Mouse (Mus musculus) heart, embryonic 10.5 days (tissue): ENCODE results near the gene Sebox. TPM values are rescaled to one million over a fixed set of nuclear protein-coding genes. Genes with fewer than 3 reads are reported as not detected.

Source experiments
- DNase-seq: peaks from one replicate; pipeline ENCODE4 v3.0.0-alpha.2; 2017; ENCODE audit warnings: low spot score
- H3K27ac ChIP-seq: fragments of 300-500 bp; sonication (generic); 2 replicates; pipeline ENCODE4 v1.5.1; 2016; ENCODE audit warnings: mild to moderate bottlenecking
- H3K27me3 ChIP-seq: fragments of 300-500 bp; sonication (generic); 2 replicates; pipeline ENCODE4 v1.6.1; 2016; ENCODE audit warnings: mild to moderate bottlenecking; ENCODE audit not compliant: poor library complexity, insufficient read depth, severe bottlenecking
- H3K36me3 ChIP-seq: fragments of 300-500 bp; sonication (generic); 2 replicates; pipeline ENCODE4 v1.6.1; 2016; ENCODE audit warnings: mild to moderate bottlenecking, moderate library complexity
- H3K4me1 ChIP-seq: fragments of 300-500 bp; sonication (generic); 2 replicates; pipeline ENCODE4 v1.6.1; 2016; ENCODE audit warnings: mild to moderate bottlenecking
- H3K4me3 ChIP-seq: fragments of 300-500 bp; sonication (generic); 2 replicates; pipeline ENCODE4 v1.5.1; 2016; ENCODE audit warnings: mild to moderate bottlenecking, moderate library complexity
- H3K9me3 ChIP-seq: fragments of 300-500 bp; sonication (generic); 2 replicates; pipeline ENCODE4 v1.6.1; 2016; ENCODE audit warnings: mild to moderate bottlenecking, moderate library complexity
- WGBS: fragments of 180-500 bp; shearing (Covaris S2); methylation state at CpG from one replicate; pipeline ENCODE4 v1.1.7; 2016; 5-methylcytosine and 5-hydroxymethylcytosine counted together
- polyA plus RNA-seq: library from polyadenylated mRNA; unstranded; fragments of >200 nt; fragmentation: Nextera tagmentation; extraction: Ambion mirVana; gene quantifications from 2 replicates; pipeline ENCODE4 v1.2.1, GENCODE M21; 2016

Gene Sebox
- polyA plus RNA-seq, 1 experiment from 2014 or later, result not detected

DNA sequence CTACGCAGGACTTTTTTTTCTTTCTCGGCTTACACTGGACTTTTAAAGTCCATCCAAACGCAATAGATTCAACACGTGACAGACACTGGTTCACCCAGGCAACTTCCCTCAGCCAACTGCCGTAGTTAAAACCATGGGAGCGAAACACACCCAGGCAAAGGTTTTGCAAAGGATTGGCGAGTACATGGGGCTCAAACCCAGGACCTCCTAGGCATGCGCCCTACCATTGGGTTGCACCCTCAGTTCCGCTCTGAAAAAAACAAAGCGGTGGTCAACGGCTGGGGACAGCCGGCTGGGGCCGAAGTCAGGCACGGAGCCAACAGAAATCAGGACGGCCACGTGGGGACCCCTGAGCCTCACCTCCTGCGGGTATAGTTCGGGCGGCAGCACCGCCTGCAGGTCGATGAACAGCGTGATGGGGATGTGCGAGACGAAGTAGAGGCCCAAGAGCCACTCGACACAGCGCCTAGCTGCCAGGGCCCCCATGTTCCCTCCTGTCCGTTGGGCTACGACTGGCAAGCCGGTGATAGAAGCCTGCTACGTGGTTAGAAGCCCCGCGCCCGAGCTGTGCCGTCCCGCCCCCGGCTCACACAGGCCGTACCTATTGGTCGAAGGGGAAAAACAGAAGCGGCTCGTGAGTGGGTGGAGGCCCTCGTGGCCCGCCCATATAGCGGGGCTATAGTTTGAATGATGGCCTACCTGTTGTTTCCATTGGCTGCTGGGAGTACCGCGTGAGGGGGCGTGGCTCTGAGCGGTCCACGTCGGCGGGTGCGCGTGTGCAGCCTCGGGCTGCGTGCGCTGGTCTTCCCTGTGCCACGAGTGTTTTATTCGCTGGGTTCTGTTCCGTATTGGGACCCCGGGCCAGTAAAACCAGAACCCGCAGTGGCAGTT, 47.2 kb downstream of the Sebox start, which contains the start of gene Tmem97:
Gene Tmem97, minus strand, starts transcription at position 610 of the 891 bp plus-strand sequence.
- no peaks in the 10 kb centered on the region for H3K9me3 ChIP-seq
- no peaks in the 10 kb centered on the region for H3K27me3 ChIP-seq
- peak within 1 kb of the TSS; percentile 80 for H3K4me3 ChIP-seq
- DNase-seq, result peak; percentile 99
- under 1% methylated on average over 60 of the region's 60 CpGs for WGBS
- H3K36me3 ChIP-seq, result peaks cover 3% of the 10 kb centered on the region; the same call in 1 of the 2 replicates
- peaks cover 29% of the 10 kb centered on the region for H3K4me1 ChIP-seq
- peak within 1 kb of the TSS; percentile 94 for H3K27ac ChIP-seq

DNA sequence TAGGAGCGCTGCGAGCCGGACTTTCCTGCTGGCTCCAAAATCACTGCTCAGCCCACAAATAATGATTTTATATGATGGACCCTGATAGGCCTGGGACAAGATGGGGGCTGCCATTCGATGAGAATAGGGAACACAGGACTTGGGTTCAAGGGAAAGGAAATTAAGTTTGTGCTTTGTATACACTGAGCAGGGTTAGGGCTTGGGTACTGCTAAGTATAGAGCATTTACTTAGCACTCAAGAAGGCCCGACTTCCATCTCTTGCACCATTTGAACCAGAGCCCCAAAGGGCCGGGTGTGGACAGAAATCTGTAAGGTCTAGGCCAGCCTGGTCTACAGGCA, 47.8 kb downstream of the Sebox start:
- DNase-seq, result no peak
- Histone ChIP-seq H3K4me1 (peaks cover 35% of the 10 kb centered on the region), H3K4me3 (peak overlapping the region; percentile 80), H3K9me3 (no peaks in the 10 kb centered on the region), H3K27me3 (no peaks in the 10 kb centered on the region), H3K27ac (peak overlapping the region; percentile 94), H3K36me3 (no peaks in the 10 kb centered on the region)
- 38% methylated on average over 6 of the region's 6 CpGs for WGBS

Other genes starting within 250 kb of the Sebox start
- gene 2610507B11Rik, start 241.7 kb upstream of the Sebox start, polyA plus RNA-seq, result 69.3 and 76.7 TPM in 2 replicates
- gene BC030499, start 212.6 kb upstream of the Sebox start, polyA plus RNA-seq, result 0.23 and 0.69 TPM in 2 replicates
- 39.1 and 39.3 TPM in 2 replicates for gene Spag5, start 201.9 kb upstream of the Sebox start, polyA plus RNA-seq
- 11.2 and 17.2 TPM in 2 replicates for gene Aldoc, start 180.5 kb upstream of the Sebox start, polyA plus RNA-seq
- 72.0 and 78.3 TPM in 2 replicates for gene Pigs, start 175.0 kb upstream of the Sebox start, polyA plus RNA-seq
- 40.7 and 66.1 TPM in 2 replicates for gene Unc119, start 160.0 kb upstream of the Sebox start, polyA plus RNA-seq
- gene Foxn1, start 116.9 kb upstream of the Sebox start, polyA plus RNA-seq, result 0.13 TPM in 1 of 2 replicates, not detected in the other
- not detected in 2 replicates for gene Slc13a2, start 81.2 kb upstream of the Sebox start, polyA plus RNA-seq
- gene Slc46a1, start 37.8 kb upstream of the Sebox start, polyA plus RNA-seq, result 7.8 and 12.8 TPM in 2 replicates
- 0.10 and 1.5 TPM in 2 replicates for gene Sarm1, start 5.7 kb upstream of the Sebox start, polyA plus RNA-seq
- gene Vtn, start 4.4 kb upstream of the Sebox start, polyA plus RNA-seq, result 1.6 and 43.5 TPM in 2 replicates
- 64.2 and 74.5 TPM in 2 replicates for gene Tmem199, start 8.7 kb downstream of the Sebox start, polyA plus RNA-seq
- 160 and 165 TPM in 2 replicates for gene Poldip2, start 8.7 kb downstream of the Sebox start, polyA plus RNA-seq
- 92.5 and 92.6 TPM in 2 replicates for gene Tnfaip1, start 32.9 kb downstream of the Sebox start, polyA plus RNA-seq
- 92.8 and 95.9 TPM in 2 replicates for gene Ift20, start 32.9 kb downstream of the Sebox start, polyA plus RNA-seq
- 91.5 and 105 TPM in 2 replicates for gene Tmem97, start 47.3 kb downstream of the Sebox start, polyA plus RNA-seq
- gene Nlk, start 193.9 kb downstream of the Sebox start, polyA plus RNA-seq, result 10.6 and 13.4 TPM in 2 replicates
- 33.1 and 35.4 TPM in 2 replicates for gene Ccnq, start 248.3 kb downstream of the Sebox start, polyA plus RNA-seq